Mouse (Mus musculus): ENCODE measurements around the gene Wipf2. TPM values are rescaled to one million over a fixed set of nuclear protein-coding genes. Genes with fewer than 3 reads are reported as not detected.
A peak's percentile ranks its signal among the peaks of the same experiment; 100 is the strongest.
"Not testable (repeated sequence)": the region's sequence is repeated elsewhere in the genome, so short reads cannot be mapped to it uniquely, and the experiment has no call there.

The Wipf2 gene
- polyA plus RNA-seq (2012; rRNA removed) = 9.9 and 13.8 TPM in 2 replicates

- peak; percentile 86 for DNase-seq (ENCODE audit: low read depth, low spot score)
- 7% methylated on average over 41 of the region's 41 CpGs for WGBS
Observed at GRCm38 (mm10) chr11:98863028-98863750, at the start of gene Wipf2. Gene Wipf2, plus strand, starts transcription at chr11:98863638.

GRCm38 (mm10) chr11:98816706-98817239, 46.7 kb upstream of the Wipf2 start:
- DNase-seq (ENCODE audit: low read depth, low spot score) = no peak
- 95% methylated on average over 1 of the region's 1 CpGs for WGBS

- WGBS = 95% methylated on average over 5 of the region's 5 CpGs
- no peak for DNase-seq (ENCODE audit: low read depth, low spot score)
Observed at GRCm38 (mm10) chr11:98820968-98821367, 42.5 kb upstream of the Wipf2 start.

GRCm38 (mm10) chr11:98826071-98826470, 37.4 kb upstream of the Wipf2 start:
- WGBS = 96% methylated on average over 2 of the region's 2 CpGs
- DNase-seq (ENCODE audit: low read depth, low spot score) = not testable (repeated sequence)

- DNase-seq (ENCODE audit: low read depth, low spot score) = no peak
- 70% methylated on average over 2 of the region's 2 CpGs for WGBS
Observed at GRCm38 (mm10) chr11:98827877-98828276, 35.6 kb upstream of the Wipf2 start.

GRCm38 (mm10) chr11:98829091-98829775, 34.2 kb upstream of the Wipf2 start:
- DNase-seq (ENCODE audit: low read depth, low spot score) = no peak
- 67% methylated on average over 12 of the region's 12 CpGs for WGBS

GRCm38 (mm10) chr11:98829875-98830274, 33.6 kb upstream of the Wipf2 start:
- DNase-seq (ENCODE audit: low read depth, low spot score) = no peak
- 69% methylated on average over 4 of the region's 4 CpGs for WGBS

- DNase-seq (ENCODE audit: low read depth, low spot score) = no peak
- WGBS = 43% methylated on average over 5 of the region's 5 CpGs
Observed at GRCm38 (mm10) chr11:98835296-98835695, 28.1 kb upstream of the Wipf2 start.

- DNase-seq (ENCODE audit: low read depth, low spot score) = no peak
- 21% methylated on average over 3 of the region's 3 CpGs for WGBS
Observed at GRCm38 (mm10) chr11:98835725-98836124, 27.7 kb upstream of the Wipf2 start.

GRCm38 (mm10) chr11:98836128-98836527, 27.3 kb upstream of the Wipf2 start:
- WGBS = 13% methylated on average over 7 of the region's 7 CpGs
- no peak for DNase-seq (ENCODE audit: low read depth, low spot score)

- no peak for DNase-seq (ENCODE audit: low read depth, low spot score)
- WGBS = 1% methylated on average over 47 of the region's 48 CpGs
Observed at GRCm38 (mm10) chr11:98836651-98837141, 26.7 kb upstream of the Wipf2 start, which contains the start of gene Rapgefl1. Gene Rapgefl1, plus strand, starts transcription at chr11:98836785.

- no peak for DNase-seq (ENCODE audit: low read depth, low spot score)
- WGBS = 3% methylated on average over 28 of the region's 29 CpGs
Observed at GRCm38 (mm10) chr11:98837231-98837704, 26.2 kb upstream of the Wipf2 start.

GRCm38 (mm10) chr11:98837917-98838316, 25.5 kb upstream of the Wipf2 start:
- WGBS = 57% methylated on average over 11 of the region's 11 CpGs

GRCm38 (mm10) chr11:98838512-98838911, 24.9 kb upstream of the Wipf2 start:
- no peak for DNase-seq (ENCODE audit: low read depth, low spot score)

More at GRCm38 (mm10) chr11:98837917-98838316, 25.5 kb upstream of the Wipf2 start:
- no peak for DNase-seq (ENCODE audit: low read depth, low spot score)

GRCm38 (mm10) chr11:98839402-98839801, 24.0 kb upstream of the Wipf2 start:
- 27% methylated on average over 6 of the region's 6 CpGs for WGBS
- DNase-seq (ENCODE audit: low read depth, low spot score) = no peak

More at GRCm38 (mm10) chr11:98838512-98838911, 24.9 kb upstream of the Wipf2 start:
- 58% methylated on average over 9 of the region's 9 CpGs for WGBS

GRCm38 (mm10) chr11:98839897-98840296, 23.5 kb upstream of the Wipf2 start:
- 33% methylated on average over 10 of the region's 10 CpGs for WGBS

GRCm38 (mm10) chr11:98846016-98846415, 17.4 kb upstream of the Wipf2 start:
- no peak for DNase-seq (ENCODE audit: low read depth, low spot score)
- WGBS = 74% methylated on average over 13 of the region's 13 CpGs

More at GRCm38 (mm10) chr11:98839897-98840296, 23.5 kb upstream of the Wipf2 start:
- DNase-seq (ENCODE audit: low read depth, low spot score) = no peak

- no peak for DNase-seq (ENCODE audit: low read depth, low spot score)
- WGBS = 78% methylated on average over 19 of the region's 19 CpGs
Observed at GRCm38 (mm10) chr11:98846865-98847604, 16.4 kb upstream of the Wipf2 start.

- no peak for DNase-seq (ENCODE audit: low read depth, low spot score)
- WGBS = 63% methylated on average over 19 of the region's 19 CpGs
Observed at GRCm38 (mm10) chr11:98849196-98849894, 14.1 kb upstream of the Wipf2 start.

All from large intestine, adult 2 months (tissue).